Mouse (Mus musculus) kidney, adult 11 months (tissue): Measurements from ENCODE around the gene 1700016D06Rik.
A peak's percentile ranks its signal among the peaks of the same experiment; 100 is the strongest.

ENCODE experiments used
- DNase-seq: peaks from one replicate; pipeline ENCODE4 v3.0.0; 2022

The 1700016D06Rik gene

GRCm38 (mm10) chr8:11701033-11701362 lies at the start of gene 1700016D06Rik:
Gene 1700016D06Rik, minus strand, starts transcription at chr8:11701063.
- no peak for DNase-seq

GRCm38 (mm10) chr8:11749472-11749871 lies 48.6 kb upstream of the 1700016D06Rik start:
- DNase-seq, result no peak

- DNase-seq, result peak; percentile 69
Measured at GRCm38 (mm10) chr8:11746850-11747600, 46.2 kb upstream of the 1700016D06Rik start.

GRCm38 (mm10) chr8:11743580-11743979 lies 42.7 kb upstream of the 1700016D06Rik start:
- no peak for DNase-seq

- peak; percentile 45 for DNase-seq
Measured at GRCm38 (mm10) chr8:11740857-11741256, 40.0 kb upstream of the 1700016D06Rik start.

- DNase-seq, result no peak
Measured at GRCm38 (mm10) chr8:11739082-11739481, 38.2 kb upstream of the 1700016D06Rik start.

GRCm38 (mm10) chr8:11737096-11737495 lies 36.2 kb upstream of the 1700016D06Rik start:
- peak; percentile 24 for DNase-seq

GRCm38 (mm10) chr8:11735672-11736235 lies 34.9 kb upstream of the 1700016D06Rik start:
- DNase-seq, result peak; percentile 74

GRCm38 (mm10) chr8:11730271-11730940 lies 29.5 kb upstream of the 1700016D06Rik start:
- DNase-seq, result peak; percentile 62

GRCm38 (mm10) chr8:11728482-11729295 lies 27.8 kb upstream of the 1700016D06Rik start:
- peak; percentile 73 for DNase-seq

- peak; percentile 36 for DNase-seq
Measured at GRCm38 (mm10) chr8:11727651-11728481, 27.0 kb upstream of the 1700016D06Rik start, which contains the start of gene Arhgef7. Gene Arhgef7, plus strand, starts transcription at chr8:11727721.

GRCm38 (mm10) chr8:11727273-11727650 lies 26.4 kb upstream of the 1700016D06Rik start:
- DNase-seq, result no peak

GRCm38 (mm10) chr8:11717194-11717593 lies 16.3 kb upstream of the 1700016D06Rik start:
- no peak for DNase-seq

- DNase-seq, result no peak
Measured at GRCm38 (mm10) chr8:11712244-11712643, 11.4 kb upstream of the 1700016D06Rik start.

GRCm38 (mm10) chr8:11710415-11710814 lies 9.6 kb upstream of the 1700016D06Rik start:
- no peak for DNase-seq

- no peak for DNase-seq
Measured at GRCm38 (mm10) chr8:11709542-11709941, 8.7 kb upstream of the 1700016D06Rik start.

GRCm38 (mm10) chr8:11708815-11709214 lies 8.0 kb upstream of the 1700016D06Rik start:
- peak; percentile 37 for DNase-seq

GRCm38 (mm10) chr8:11707701-11708100 lies 6.8 kb upstream of the 1700016D06Rik start:
- DNase-seq, result no peak

- DNase-seq, result no peak
Measured at GRCm38 (mm10) chr8:11705818-11706217, 5.0 kb upstream of the 1700016D06Rik start.

- no peak for DNase-seq
Measured at GRCm38 (mm10) chr8:11704716-11705420, 4.0 kb upstream of the 1700016D06Rik start.

GRCm38 (mm10) chr8:11703789-11704188 lies 2.9 kb upstream of the 1700016D06Rik start:
- no peak for DNase-seq
